Mouse (Mus musculus) limb, embryonic 14.5 days (tissue): ENCODE data around the gene Slc35e1. TPM values are rescaled to one million over a fixed set of nuclear protein-coding genes. Genes with fewer than 3 reads are reported as not detected.
A peak's percentile ranks its signal among the peaks of the same experiment; 100 is the strongest.

ENCODE experiments used
- ATAC-seq: fragments of 200-750 bp; cut with Nextera tagmentation; 2 replicates; pipeline ENCODE4 v1.8.0; 2017; ENCODE audit warnings: low read depth, moderate number of reproducible peaks, moderate TSS enrichment; ENCODE audit not compliant: low FRiP score
- DNase-seq: peaks from one replicate; pipeline ENCODE4 v3.0.0-alpha.2; 2015; ENCODE audit warnings: low spot score
- H3K27ac ChIP-seq: fragments of 300-500 bp; sonication (generic); replicated peaks from 2 replicates; pipeline ENCODE4 v1.5.1; 2014; ENCODE audit warnings: low read depth, mild to moderate bottlenecking, low read length, moderate library complexity, mixed read lengths
- H3K27me3 ChIP-seq: fragments of 300-500 bp; sonication (generic); 2 replicates; pipeline ENCODE4 v1.6.1; 2014; ENCODE audit warnings: low read length, mixed read lengths; ENCODE audit not compliant: control insufficient read depth, insufficient read depth
- H3K36me3 ChIP-seq: fragments of 300-500 bp; sonication (generic); 2 replicates; pipeline ENCODE4 v1.6.1; 2014; ENCODE audit warnings: mild to moderate bottlenecking, low read length, moderate library complexity, mixed read lengths; ENCODE audit not compliant: control insufficient read depth, insufficient read depth
- H3K4me1 ChIP-seq: fragments of 300-500 bp; sonication (generic); 2 replicates; pipeline ENCODE4 v1.6.1; 2014; ENCODE audit warnings: antibody characterized with exemption, low read length, mixed read lengths; ENCODE audit not compliant: control insufficient read depth, insufficient read depth
- H3K4me2 ChIP-seq: fragments of 300-500 bp; sonication (generic); replicated peaks from 2 replicates; pipeline ENCODE4 v1.6.1; 2014; ENCODE audit warnings: low read depth, mild to moderate bottlenecking, low read length, moderate library complexity; ENCODE audit not compliant: severe bottlenecking
- H3K4me3 ChIP-seq: fragments of 300-500 bp; sonication (generic); replicated peaks from 2 replicates; pipeline ENCODE4 v1.5.1; 2014; ENCODE audit warnings: low read length
- H3K9ac ChIP-seq: fragments of 300-500 bp; sonication (generic); 2 replicates; pipeline ENCODE4 v1.6.1; 2014; ENCODE audit warnings: mild to moderate bottlenecking, low read depth, low read length, moderate library complexity; ENCODE audit not compliant: severe bottlenecking
- H3K9me3 ChIP-seq: fragments of 300-500 bp; sonication (generic); 2 replicates; pipeline ENCODE4 v1.6.1; 2016; ENCODE audit warnings: low read length; ENCODE audit not compliant: control insufficient read depth
- POLR2A ChIP-seq: fragments of 200-500 bp; IDR thresholded peaks from 2 replicates; pipeline ENCODE4 v1.8.0; 2012; ENCODE audit warnings: inconsistent platforms, mild to moderate bottlenecking, moderate library complexity, borderline replicate concordance; ENCODE audit not compliant: insufficient read depth, insufficient read length; ENCODE audit errors: extremely low read depth
- WGBS: fragments of 180-500 bp; shearing (Covaris S2); extraction: QIAGEN DNeasy Blood & Tissue Kit; methylation state at CpG from one replicate; pipeline ENCODE4 v1.1.7; 2014; 5-methylcytosine and 5-hydroxymethylcytosine counted together
- polyA plus RNA-seq, 2 experiments: library from polyadenylated mRNA; depleted of rRNA in 1 of 2; stranded (reverse) in 1 of 2; unstranded in 1 of 2; fragments of >200 nt; fragmentation: Nextera tagmentation in 1 of 2; extraction: Ambion mirVana in 1 of 2; gene quantifications; 2 replicates each; pipeline versions ENCODE4 v1.2.1 to v1.2.3; 2012 to 2014

The Slc35e1 gene
- polyA plus RNA-seq, 2 experiments: 16.3 to 46.5 TPM

DNA sequence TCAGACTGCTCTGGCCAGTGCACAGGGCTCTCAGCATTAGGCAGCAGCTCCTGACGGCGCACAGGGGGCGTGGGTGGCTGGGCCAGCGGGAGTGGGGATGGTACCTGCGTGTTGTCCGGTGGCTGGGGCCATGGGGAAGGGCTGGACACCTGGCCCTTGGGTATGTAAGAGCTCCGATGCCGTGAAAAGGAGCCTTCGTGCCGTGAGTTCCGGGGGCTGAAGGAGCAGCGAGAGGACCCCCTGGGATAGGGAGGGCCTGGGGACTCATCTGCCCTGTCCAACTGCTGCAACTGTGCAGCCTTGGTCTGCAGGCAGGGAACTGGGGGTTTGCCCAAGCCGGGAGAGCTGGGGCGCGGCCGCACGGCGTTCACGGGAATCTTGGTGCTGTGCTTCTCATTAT lies 3.8 kb upstream of the Slc35e1 start:
- Histone ChIP-seq H3K36me3 (peaks cover 30% of the 10 kb centered on the region), H3K4me3 (no peak overlapping the region), H3K27me3 (no peaks in the 10 kb centered on the region), H3K4me2 (no peak overlapping the region), H3K9ac (no peak overlapping the region), H3K9me3 (no peaks in the 10 kb centered on the region), H3K4me1 (peaks cover 13% of the 10 kb centered on the region), H3K27ac (no peak overlapping the region)
- ATAC-seq: no peak
- TF ChIP-seq POLR2A: no peak
- no peak for DNase-seq
- WGBS: 90% methylated on average over 18 of the region's 19 CpGs

DNA sequence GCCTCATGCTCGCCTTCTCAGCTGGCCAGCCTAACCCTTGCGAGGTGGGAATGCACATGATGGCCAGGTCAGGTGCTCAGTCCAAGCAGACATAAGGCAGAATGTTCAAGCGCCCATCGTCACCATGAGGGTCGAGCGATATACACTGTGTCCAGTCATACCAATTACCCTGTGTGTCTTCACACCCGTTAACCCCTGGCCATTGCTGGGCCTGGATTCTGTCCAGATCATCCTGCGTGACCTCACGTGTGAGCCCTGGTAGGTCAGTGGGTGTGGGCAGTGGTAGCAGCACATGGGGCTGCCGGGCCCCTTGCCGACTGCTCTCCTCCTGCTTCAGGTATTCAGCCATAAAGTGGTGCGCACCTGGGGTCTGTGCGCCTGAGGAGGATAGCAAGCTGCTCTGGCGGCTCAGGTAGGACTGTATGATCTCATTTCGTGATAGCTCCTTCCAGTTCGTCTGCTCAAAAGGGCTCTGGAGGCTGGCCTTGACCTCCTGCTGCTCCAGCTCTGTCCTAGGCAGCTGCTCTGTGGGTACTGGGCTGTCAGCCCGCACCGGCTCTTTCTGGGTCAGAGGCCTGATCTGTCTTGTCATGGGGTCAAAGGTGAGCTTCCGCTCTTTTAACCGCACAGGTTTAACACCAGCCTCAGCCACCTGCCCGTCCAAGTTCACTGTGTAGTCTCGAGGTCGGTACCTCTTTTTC lies 3.1 kb upstream of the Slc35e1 start:
- DNase-seq (no peak), ATAC-seq (no peak)
- Histone ChIP-seq H3K4me3 (no peak overlapping the region), H3K9me3 (no peaks in the 10 kb centered on the region), H3K9ac (no peak overlapping the region), H3K27ac (no peak overlapping the region), H3K36me3 (peaks cover 31% of the 10 kb centered on the region), H3K27me3 (no peaks in the 10 kb centered on the region), H3K4me1 (peaks cover 15% of the 10 kb centered on the region), H3K4me2 (no peak overlapping the region)
- TF ChIP-seq POLR2A: no peak
- 89% methylated on average over 23 of the region's 23 CpGs for WGBS

DNA sequence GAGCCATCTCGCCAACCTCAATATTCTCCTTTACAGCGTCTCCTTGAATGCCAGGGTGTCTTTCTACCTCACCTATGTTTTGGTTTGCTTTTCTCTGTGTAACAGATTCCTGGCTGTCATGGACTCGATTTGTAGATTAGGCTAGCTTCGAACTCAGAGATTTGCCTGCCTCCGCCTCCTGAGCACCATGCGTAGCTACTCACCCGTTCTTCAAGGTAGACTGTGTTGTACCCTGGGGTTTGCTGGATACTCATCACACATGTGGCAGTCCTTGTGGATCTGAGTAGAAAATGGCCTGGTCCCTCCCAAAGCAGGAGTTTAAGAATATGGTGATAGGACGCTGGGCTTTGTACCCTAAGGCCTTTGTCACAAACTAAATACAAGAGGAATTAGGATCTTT lies 967 bp upstream of the Slc35e1 start:
- H3K27ac ChIP-seq: peak overlapping the region; percentile 40; the same call in 1 of the 2 replicates
- DNase-seq (no peak), ATAC-seq (no peak)
- H3K4me3 ChIP-seq: peak overlapping the region; percentile 94
- H3K4me1 ChIP-seq: peaks cover 15% of the 10 kb centered on the region
- no peak for TF ChIP-seq POLR2A
- H3K36me3 ChIP-seq: peaks cover 42% of the 10 kb centered on the region
- no peaks in the 10 kb centered on the region for H3K9me3 ChIP-seq
- no peaks in the 10 kb centered on the region for H3K27me3 ChIP-seq
- H3K4me2 ChIP-seq: peak overlapping the region; percentile 78
- peak overlapping the region; percentile 61 for H3K9ac ChIP-seq
- WGBS: 11% methylated on average over 8 of the region's 8 CpGs

DNA sequence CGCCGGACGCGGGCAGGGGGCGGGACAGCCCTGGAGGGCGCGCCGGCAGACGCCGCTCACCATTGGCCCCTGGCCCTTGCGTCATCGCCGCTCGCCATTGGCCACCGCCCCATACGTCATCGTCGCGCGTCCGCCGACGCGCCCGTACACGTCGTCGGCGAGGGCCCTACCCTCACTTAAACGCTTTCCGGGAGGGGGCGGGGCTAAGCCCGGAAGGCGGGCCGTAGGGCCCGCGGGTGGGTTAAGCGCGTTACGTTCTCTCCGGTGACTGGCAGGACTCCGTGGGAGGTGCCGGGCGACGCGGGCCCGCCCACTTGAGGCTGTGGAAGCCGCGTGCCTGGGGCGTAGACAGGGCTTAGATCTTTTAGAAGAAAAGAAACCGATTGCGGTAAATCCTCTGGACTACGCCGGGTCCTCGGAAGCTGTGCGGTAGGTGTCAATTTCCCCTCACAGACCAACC lies 238 bp upstream of the Slc35e1 start:
- Histone ChIP-seq H3K9ac (peak overlapping the region; percentile 84), H3K27ac (peak overlapping the region; percentile 80), H3K4me3 (peak overlapping the region; percentile 94), H3K27me3 (no peaks in the 10 kb centered on the region), H3K36me3 (peaks cover 48% of the 10 kb centered on the region), H3K4me2 (peak overlapping the region; percentile 90), H3K9me3 (no peaks in the 10 kb centered on the region), H3K4me1 (peaks cover 15% of the 10 kb centered on the region)
- TF ChIP-seq POLR2A: no peak
- ATAC-seq (peak; percentile 98), DNase-seq (peak; percentile 97)
- WGBS: under 1% methylated on average over 54 of the region's 56 CpGs

DNA sequence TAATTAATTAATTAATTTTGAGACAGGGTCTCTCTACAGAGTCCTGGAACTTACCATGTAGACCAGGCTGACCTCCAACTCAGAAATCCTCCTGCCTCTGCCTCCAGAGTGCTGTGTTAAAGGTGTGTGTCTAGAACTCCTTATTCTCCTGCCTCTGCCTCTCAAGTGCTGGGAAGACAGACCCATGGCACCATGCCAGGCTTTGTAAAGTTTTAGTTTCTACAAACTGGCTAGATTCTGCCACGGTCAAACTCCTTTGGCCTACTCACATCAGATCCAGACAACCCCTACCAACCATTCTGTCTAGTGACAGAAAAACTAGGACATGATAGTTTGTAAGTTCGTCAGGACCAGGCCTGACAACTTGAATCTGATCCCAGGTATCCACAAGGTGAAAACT lies 1.4 kb downstream of the Slc35e1 start:
- peaks cover 51% of the 10 kb centered on the region for H3K36me3 ChIP-seq
- WGBS: 91% methylated on average over 2 of the region's 2 CpGs

More for the DNA sequence above, 1.4 kb downstream of the Slc35e1 start:
- no peak for DNase-seq
- Histone ChIP-seq H3K27ac (no peak overlapping the region), H3K27me3 (no peaks in the 10 kb centered on the region), H3K4me2 (peak overlapping the region; percentile 90), H3K4me3 (peak overlapping the region; percentile 94), H3K9me3 (no peaks in the 10 kb centered on the region), H3K4me1 (peaks cover 15% of the 10 kb centered on the region), H3K9ac (peak overlapping the region; percentile 84; the same call in 1 of the 2 replicates)
- no peak for ATAC-seq
- no peak for TF ChIP-seq POLR2A
